Mouse (Mus musculus) intestine, postnatal 0 days (tissue): ENCODE data around the gene Olfr1448. TPM values are rescaled to one million over a fixed set of nuclear protein-coding genes. Genes with fewer than 3 reads are reported as not detected.
"Not testable (repeated sequence)": the region's sequence is repeated elsewhere in the genome, so short reads cannot be mapped to it uniquely, and the experiment has no call there.

Source experiments
- ATAC-seq: fragments of 200-750 bp; cut with Nextera tagmentation; 2 replicates; pipeline ENCODE4 v1.8.0; 2017; ENCODE audit warnings: mild to moderate bottlenecking, moderate TSS enrichment, moderate library complexity
- H3K27ac ChIP-seq: fragments of 300-500 bp; sonication (generic); 2 replicates; pipeline ENCODE4 v1.5.1; 2014; ENCODE audit warnings: mild to moderate bottlenecking, low read depth, low read length, moderate library complexity
- H3K27me3 ChIP-seq: fragments of 300-500 bp; sonication (generic); replicated peaks from 2 replicates; pipeline ENCODE4 v1.6.1; 2014; ENCODE audit warnings: low read length, mixed read lengths; ENCODE audit not compliant: control insufficient read depth, insufficient read depth
- H3K36me3 ChIP-seq: fragments of 300-500 bp; sonication (generic); 2 replicates; pipeline ENCODE4 v1.6.1; 2014; ENCODE audit warnings: mild to moderate bottlenecking, moderate library complexity; ENCODE audit not compliant: control insufficient read depth, insufficient read depth
- H3K4me1 ChIP-seq: fragments of 300-500 bp; sonication (generic); replicated peaks from 2 replicates; pipeline ENCODE4 v1.6.1; 2014; ENCODE audit warnings: antibody characterized with exemption, low read length, mixed read lengths; ENCODE audit not compliant: control insufficient read depth, insufficient read depth
- H3K4me2 ChIP-seq: fragments of 300-500 bp; sonication (generic); replicated peaks from 2 replicates; pipeline ENCODE4 v1.6.1; 2014; ENCODE audit warnings: low read depth, mild to moderate bottlenecking, moderate library complexity
- H3K4me3 ChIP-seq: fragments of 300-500 bp; sonication (generic); 2 replicates; pipeline ENCODE4 v1.5.1; 2014; ENCODE audit warnings: low read depth, low read length
- H3K9ac ChIP-seq: fragments of 300-500 bp; sonication (generic); 2 replicates; pipeline ENCODE4 v1.6.1; 2014; ENCODE audit warnings: mild to moderate bottlenecking, low read depth, low read length
- H3K9me3 ChIP-seq: fragments of 300-500 bp; sonication (generic); 2 replicates; pipeline ENCODE4 v1.6.1; 2016; ENCODE audit warnings: mixed run types; ENCODE audit not compliant: control insufficient read depth
- CTCF ChIP-seq: sonication (generic); IDR thresholded peaks from 2 replicates; pipeline ENCODE4 v1.5.1; 2016; ENCODE audit warnings: low read depth, mild to moderate bottlenecking, control low read depth, antibody characterized with exemption, moderate library complexity
- WGBS: fragments of 180-500 bp; shearing (Covaris S2); extraction: QIAGEN DNeasy Blood & Tissue Kit; methylation state at CpG from one replicate; pipeline ENCODE4 v1.1.7; 2014; 5-methylcytosine and 5-hydroxymethylcytosine counted together
- polyA plus RNA-seq: library from polyadenylated mRNA; unstranded; fragments of >200 nt; fragmentation: Nextera tagmentation; extraction: Ambion mirVana; gene quantifications from 2 replicates; pipeline ENCODE4 v1.2.1, GENCODE M21; 2015

Gene Olfr1448
- polyA plus RNA-seq = not detected in 2 replicates

GRCm38 (mm10) chr19:12924319-12924718, at the start of gene Olfr1448:
TSS of gene Olfr1448 (minus strand) at chr19:12924419.
- no peaks in the 10 kb centered on the region for H3K27me3 ChIP-seq
- no peak within 1 kb of the TSS for H3K4me3 ChIP-seq
- no peak for TF ChIP-seq CTCF
- no peak within 1 kb of the TSS for H3K9ac ChIP-seq
- WGBS = 64% methylated on average over 1 of the region's 1 CpGs
- no peak within 1 kb of the TSS for H3K27ac ChIP-seq
- H3K9me3 ChIP-seq = no peaks in the 10 kb centered on the region
- ATAC-seq = no peak
- no peaks in the 10 kb centered on the region for H3K4me1 ChIP-seq
- H3K36me3 ChIP-seq = no peaks in the 10 kb centered on the region
- no peak within 1 kb of the TSS for H3K4me2 ChIP-seq

- not testable (repeated sequence) for H3K4me1 ChIP-seq, H3K4me2 ChIP-seq, H3K27ac ChIP-seq, H3K9me3 ChIP-seq, H3K36me3 ChIP-seq, H3K27me3 ChIP-seq, H3K4me3 ChIP-seq, H3K9ac ChIP-seq, ATAC-seq
- WGBS = 82% methylated on average over 5 of the region's 5 CpGs
These were observed 45.9 kb upstream of the Olfr1448 start for GRCm38 (mm10) chr19:12970082-12970481.

GRCm38 (mm10) chr19:12949958-12950357, 25.7 kb upstream of the Olfr1448 start, which contains the start of gene Olfr1450:
TSS of gene Olfr1450 (plus strand) at chr19:12950258.
- no peak within 1 kb of the TSS for H3K9ac ChIP-seq
- 90% methylated on average over 1 of the region's 1 CpGs for WGBS
- no peak within 1 kb of the TSS for H3K27ac ChIP-seq
- ATAC-seq = no peak
- no peaks in the 10 kb centered on the region for H3K27me3 ChIP-seq
- no peaks in the 10 kb centered on the region for H3K4me1 ChIP-seq
- no peak within 1 kb of the TSS for H3K4me3 ChIP-seq
- 0 out of 2 replicates have a peak, but pooled peaks cover 5% of the 10 kb centered on the region for H3K9me3 ChIP-seq
- H3K4me2 ChIP-seq = no peak within 1 kb of the TSS
- TF ChIP-seq CTCF = no peak
- H3K36me3 ChIP-seq = no peaks in the 10 kb centered on the region

GRCm38 (mm10) chr19:12930540-12930939, 6.3 kb upstream of the Olfr1448 start, which contains the start of gene Olfr1449:
TSS of gene Olfr1449 (plus strand) at chr19:12930840.
- no peaks in the 10 kb centered on the region for H3K9me3 ChIP-seq
- no peak within 1 kb of the TSS for H3K4me2 ChIP-seq
- H3K4me1 ChIP-seq = no peaks in the 10 kb centered on the region
- H3K4me3 ChIP-seq = no peak within 1 kb of the TSS
- TF ChIP-seq CTCF = no peak
- H3K27ac ChIP-seq = no peak within 1 kb of the TSS
- no peaks in the 10 kb centered on the region for H3K27me3 ChIP-seq
- no peak for ATAC-seq
- H3K9ac ChIP-seq = no peak within 1 kb of the TSS
- H3K36me3 ChIP-seq = no peaks in the 10 kb centered on the region

GRCm38 (mm10) chr19:12903643-12904042, 20.6 kb downstream of the Olfr1448 start, which contains the start of gene Olfr1447:
TSS of gene Olfr1447 (minus strand) at chr19:12903743.
- Histone ChIP-seq H3K27me3 (no peaks in the 10 kb centered on the region), H3K4me3 (no peak within 1 kb of the TSS), H3K4me1 (no peaks in the 10 kb centered on the region), H3K9ac (no peak within 1 kb of the TSS), H3K27ac (no peak within 1 kb of the TSS), H3K4me2 (no peak within 1 kb of the TSS), H3K9me3 (no peaks in the 10 kb centered on the region), H3K36me3 (no peaks in the 10 kb centered on the region)
- ATAC-seq = no peak
- TF ChIP-seq CTCF = no peak
- WGBS = 92% methylated on average over 1 of the region's 1 CpGs

- no peak for TF ChIP-seq CTCF
- 79% methylated on average over 1 of the region's 1 CpGs for WGBS
- no peak within 1 kb of the TSS for H3K9ac ChIP-seq
- ATAC-seq = no peak
- no peaks in the 10 kb centered on the region for H3K4me1 ChIP-seq
- no peaks in the 10 kb centered on the region for H3K36me3 ChIP-seq
- no peak within 1 kb of the TSS for H3K4me2 ChIP-seq
- no peaks in the 10 kb centered on the region for H3K27me3 ChIP-seq
- H3K4me3 ChIP-seq = no peak within 1 kb of the TSS
- no peak within 1 kb of the TSS for H3K27ac ChIP-seq
- no peaks in the 10 kb centered on the region for H3K9me3 ChIP-seq
These were observed 30.8 kb downstream of the Olfr1448 start, which contains the start of gene Olfr1446 for GRCm38 (mm10) chr19:12893424-12893823. TSS of gene Olfr1446 (minus strand) at chr19:12893524.

GRCm38 (mm10) chr19:12883555-12883954, 40.7 kb downstream of the Olfr1448 start, which contains the start of gene Olfr1445:
TSS of gene Olfr1445 (plus strand) at chr19:12883855.
- Histone ChIP-seq H3K4me3 (no peak within 1 kb of the TSS), H3K4me1 (no peaks in the 10 kb centered on the region), H3K27ac (no peak within 1 kb of the TSS), H3K9ac (no peak within 1 kb of the TSS), H3K36me3 (no peaks in the 10 kb centered on the region), H3K4me2 (no peak within 1 kb of the TSS), H3K27me3 (no peaks in the 10 kb centered on the region), H3K9me3 (no peaks in the 10 kb centered on the region)
- 89% methylated on average over 2 of the region's 2 CpGs for WGBS
- TF ChIP-seq CTCF = no peak
- no peak for ATAC-seq

Other genes with a start within 250 kb of the Olfr1448 start
- gene Olfr1443, start 246.3 kb downstream of the Olfr1448 start, polyA plus RNA-seq = not detected in 2 replicates
- 0.55 and 0.59 TPM in 2 replicates for gene Keg1, start 228.6 kb downstream of the Olfr1448 start, polyA plus RNA-seq
- 0.93 and 1.1 TPM in 2 replicates for gene Cntf, start 158.8 kb downstream of the Olfr1448 start, polyA plus RNA-seq
- gene Zfp91, start 128.3 kb downstream of the Olfr1448 start, polyA plus RNA-seq = 13.6 and 15.1 TPM in 2 replicates
- gene Lpxn, start 128.2 kb downstream of the Olfr1448 start, polyA plus RNA-seq = 1.7 and 1.9 TPM in 2 replicates
- not detected in 2 replicates for gene Gm5244, start 77.7 kb downstream of the Olfr1448 start, polyA plus RNA-seq
- not detected in 2 replicates for gene Olfr1444, start 67.1 kb downstream of the Olfr1448 start, polyA plus RNA-seq
- not detected in 2 replicates for gene Olfr1445, start 40.6 kb downstream of the Olfr1448 start, polyA plus RNA-seq
- gene Olfr1446, start 30.9 kb downstream of the Olfr1448 start, polyA plus RNA-seq = not detected in 2 replicates
- not detected in 2 replicates for gene Olfr1447, start 20.7 kb downstream of the Olfr1448 start, polyA plus RNA-seq
- gene Olfr1449, start 6.4 kb upstream of the Olfr1448 start, polyA plus RNA-seq = not detected in 2 replicates
- not detected in 2 replicates for gene Olfr1450, start 25.8 kb upstream of the Olfr1448 start, polyA plus RNA-seq
- not detected in 2 replicates for gene Olfr1451, start 70.6 kb upstream of the Olfr1448 start, polyA plus RNA-seq
- not detected in 2 replicates for gene Olfr1453, start 103.9 kb upstream of the Olfr1448 start, polyA plus RNA-seq
- not detected in 2 replicates for gene Olfr1454, start 136.2 kb upstream of the Olfr1448 start, polyA plus RNA-seq
- gene Olfr1457, start 173.5 kb upstream of the Olfr1448 start, polyA plus RNA-seq = not detected in 2 replicates
- not detected in 2 replicates for gene Olfr1458, start 182.4 kb upstream of the Olfr1448 start, polyA plus RNA-seq
- gene Olfr1459, start 225.1 kb upstream of the Olfr1448 start, polyA plus RNA-seq = not detected in 2 replicates
- not detected in 2 replicates for gene Olfr1461, start 238.6 kb upstream of the Olfr1448 start, polyA plus RNA-seq